12 mouse cellular contexts compared by ENCODE assay signal in genomic region chr13:59572549-59572948, GRCm38 (mm10). TPM values are rescaled to one million over a fixed set of nuclear protein-coding genes. Genes with fewer than 3 reads are reported as not detected.
A peak's percentile ranks its signal among the peaks of the same experiment; 100 is the strongest.
DNase-seq lines count a peak whose midpoint lies in the region; ATAC-seq and TF ChIP-seq lines count a peak whose summit lies in the region.
"Had no signal": no experiment of that assay in that cellular context is flagged by ENCODE, and none has a peak within 500 bp of the region (broad histone marks: within the 10 kb centered on the region; RNA-seq: fewer than 3 reads in every experiment).

No protein-coding gene starts in this region.

- H3K4me3 ChIP-seq in forebrain, embryonic 15.5 days: no peak overlapping the region
- no peak overlapping the region for H3K4me3 ChIP-seq in forebrain, embryonic 12.5 days (replicated peaks)
- no peak overlapping the region for H3K4me3 ChIP-seq in kidney, embryonic 16.5 days (ENCODE audit: low read length)
- H3K4me3 ChIP-seq in intestine, postnatal 0 days (ENCODE audit: low read depth, low read length): no peak overlapping the region
- H3K4me3 ChIP-seq: embryonic facial prominence, embryonic 10.5 days had no signal

- no peaks in the 10 kb centered on the region for H3K9me3 ChIP-seq in forebrain, embryonic 15.5 days
- H3K9me3 ChIP-seq in forebrain, embryonic 12.5 days: no peaks in the 10 kb centered on the region
- no peaks in the 10 kb centered on the region for H3K9me3 ChIP-seq in kidney, embryonic 16.5 days (ENCODE audit: low read length)
- no peaks in the 10 kb centered on the region for H3K9me3 ChIP-seq in intestine, postnatal 0 days (ENCODE audit: control insufficient read depth)
- H3K9me3 ChIP-seq: embryonic facial prominence, embryonic 10.5 days had no signal

- WGBS in forebrain, embryonic 15.5 days: 83% methylated on average over 2 of the region's 2 CpGs
- WGBS in forebrain, embryonic 12.5 days: 92% methylated on average over 2 of the region's 2 CpGs
- WGBS in kidney, embryonic 16.5 days: 90% methylated on average over 2 of the region's 2 CpGs
- 80% methylated on average over 2 of the region's 2 CpGs for WGBS in intestine, postnatal 0 days

- no peak overlapping the region for H3K9ac ChIP-seq in forebrain, embryonic 15.5 days (replicated peaks)
- H3K9ac ChIP-seq in forebrain, embryonic 12.5 days: no peak overlapping the region
- H3K9ac ChIP-seq in kidney, embryonic 16.5 days (replicated peaks; ENCODE audit: low read length): no peak overlapping the region
- no peak overlapping the region for H3K9ac ChIP-seq in intestine, postnatal 0 days (ENCODE audit: low read depth, low read length)

- no peak for TF ChIP-seq CTCF in intestine, postnatal 0 days (IDR thresholded peaks at IDR 0.05; ENCODE audit: low read depth)

- no peaks in the 10 kb centered on the region for H3K27me3 ChIP-seq in forebrain, embryonic 15.5 days
- H3K27me3 ChIP-seq in forebrain, embryonic 12.5 days: no peaks in the 10 kb centered on the region
- no peaks in the 10 kb centered on the region for H3K27me3 ChIP-seq in kidney, embryonic 16.5 days (ENCODE audit: insufficient read depth, low read length)
- H3K27me3 ChIP-seq in intestine, postnatal 0 days (replicated peaks; ENCODE audit: control insufficient read depth, insufficient read depth, low read length): no peaks in the 10 kb centered on the region

- H3K4me2 ChIP-seq in forebrain, embryonic 15.5 days (replicated peaks): no peak overlapping the region
- H3K4me2 ChIP-seq in forebrain, embryonic 12.5 days: no peak overlapping the region
- no peak overlapping the region for H3K4me2 ChIP-seq in kidney, embryonic 16.5 days (replicated peaks; ENCODE audit: low read depth, low read length)
- H3K4me2 ChIP-seq in intestine, postnatal 0 days (replicated peaks; ENCODE audit: low read depth): no peak overlapping the region

- peak; percentile 12 for DNase-seq in kidney, postnatal 14 days
- DNase-seq in adipocyte (ENCODE audit: low spot score): peak; percentile 44
- peak; percentile 28 to 30 for DNase-seq in layer of hippocampus, postnatal 10 days (ENCODE audit: low spot score in 2 of 2)
- DNase-seq in Muller cell, postnatal 12 days (ENCODE audit: inconsistent ontology term): no peak
- DNase-seq: kidney, postnatal 10 days; liver had no signal

- no peaks in the 10 kb centered on the region for H3K4me1 ChIP-seq in forebrain, embryonic 15.5 days
- H3K4me1 ChIP-seq in forebrain, embryonic 12.5 days: no peaks in the 10 kb centered on the region
- H3K4me1 ChIP-seq in kidney, embryonic 16.5 days (ENCODE audit: insufficient read depth, low read length): no peaks in the 10 kb centered on the region
- no peaks in the 10 kb centered on the region for H3K4me1 ChIP-seq in intestine, postnatal 0 days (replicated peaks; ENCODE audit: control insufficient read depth, insufficient read depth, low read length)
- H3K4me1 ChIP-seq: embryonic facial prominence, embryonic 10.5 days had no signal

- peak; percentile 48; the same call in 1 of the 2 replicates for ATAC-seq in forebrain, embryonic 15.5 days (replicated peaks)
- ATAC-seq in forebrain, embryonic 12.5 days (ENCODE audit: low FRiP score): no peak
- no peak for ATAC-seq in kidney, embryonic 16.5 days (ENCODE audit: low FRiP score, low TSS enrichment)
- no peak for ATAC-seq in intestine, postnatal 0 days
- ATAC-seq: hindbrain, postnatal 0 days had no signal

- no peaks in the 10 kb centered on the region for H3K36me3 ChIP-seq in forebrain, embryonic 15.5 days
- H3K36me3 ChIP-seq in forebrain, embryonic 12.5 days (replicated peaks): no peaks in the 10 kb centered on the region
- no peaks in the 10 kb centered on the region for H3K36me3 ChIP-seq in kidney, embryonic 16.5 days (ENCODE audit: insufficient read depth, low read length)
- H3K36me3 ChIP-seq in intestine, postnatal 0 days (ENCODE audit: control insufficient read depth, insufficient read depth): no peaks in the 10 kb centered on the region
- H3K36me3 ChIP-seq: embryonic facial prominence, embryonic 10.5 days had no signal

- no peak overlapping the region; the same call in 1 of the 2 replicates for H3K27ac ChIP-seq in forebrain, embryonic 15.5 days (replicated peaks)
- H3K27ac ChIP-seq in forebrain, embryonic 12.5 days: no peak overlapping the region
- no peak overlapping the region for H3K27ac ChIP-seq in kidney, embryonic 16.5 days (ENCODE audit: low read length)
- no peak overlapping the region for H3K27ac ChIP-seq in intestine, postnatal 0 days (ENCODE audit: low read depth, low read length)
- H3K27ac ChIP-seq: embryonic facial prominence, embryonic 10.5 days; hindbrain, postnatal 0 days had no signal

RNA-seq across cellular contexts. Expression of gene Agtpbp1, which starts 12.5 kb away (rescaled TPM):
- polyA plus RNA-seq in forebrain, embryonic 15.5 days (2015; fragmentation: Nextera tagmentation; extraction: Ambion mirVana): 50.8 and 52.3 TPM in 2 replicates
- 24.5 and 28.2 TPM in 2 replicates for polyA plus RNA-seq in forebrain, embryonic 12.5 days (2016; fragmentation: Nextera tagmentation; extraction: Ambion mirVana)
- polyA plus RNA-seq in kidney, embryonic 16.5 days (2015; fragmentation: Nextera tagmentation; extraction: Ambion mirVana): 12.8 and 13.3 TPM in 2 replicates
- total RNA-seq in layer of hippocampus, postnatal 10 days (2021): 100 to 1,000 TPM; 343 to 364 TPM
- 7.3 TPM in 2 replicates for polyA plus RNA-seq in intestine, postnatal 0 days (2015; fragmentation: Nextera tagmentation; extraction: Ambion mirVana)

RNA-seq across cellular contexts. Expression of gene Naa35, which starts 12.5 kb away (rescaled TPM):
- 157 and 161 TPM in 2 replicates for polyA plus RNA-seq in forebrain, embryonic 15.5 days (2015; fragmentation: Nextera tagmentation; extraction: Ambion mirVana)
- polyA plus RNA-seq in forebrain, embryonic 12.5 days (2016; fragmentation: Nextera tagmentation; extraction: Ambion mirVana): 151 and 157 TPM in 2 replicates
- 105 and 109 TPM in 2 replicates for polyA plus RNA-seq in kidney, embryonic 16.5 days (2015; fragmentation: Nextera tagmentation; extraction: Ambion mirVana)
- total RNA-seq in layer of hippocampus, postnatal 10 days (2021): 100 to 1,000 TPM; 108 to 112 TPM
- polyA plus RNA-seq in intestine, postnatal 0 days (2015; fragmentation: Nextera tagmentation; extraction: Ambion mirVana): 39.8 and 44.7 TPM in 2 replicates
